Mouse (Mus musculus): ENCODE measurements around the gene P2ry12.

DNA sequence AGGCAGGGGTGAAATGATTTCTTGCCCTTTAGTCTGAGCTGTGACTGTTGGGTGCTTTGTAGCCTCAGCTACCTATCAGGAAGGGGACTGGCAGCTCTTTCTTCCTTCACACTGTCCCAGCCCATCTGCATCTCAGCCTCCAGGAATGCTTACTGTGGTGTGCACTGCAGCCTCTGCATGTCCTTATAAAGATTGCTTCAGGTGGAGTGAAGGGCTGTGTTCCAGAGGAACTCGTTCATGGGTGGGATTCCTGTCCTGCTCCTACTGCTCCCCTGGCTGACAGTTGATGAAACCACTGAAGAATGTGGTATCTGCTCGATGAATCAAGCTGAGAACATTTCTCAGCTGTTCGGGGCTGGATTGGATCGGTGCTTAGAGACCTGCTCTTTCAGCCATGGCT lies 75.3 kb downstream of the P2ry12 start:
- TF ChIP-seq CTCF (IDR thresholded peaks at IDR 0.05; ENCODE audit: extremely low read depth, insufficient read length, insufficient replicate concordance, low read depth, low read length) (no peak), POLR2A (IDR thresholded peaks at IDR 0.05; ENCODE audit: low read depth, low read length) (no peak)

Data from small intestine, adult 2 months (tissue).